Mouse (Mus musculus) stomach, embryonic 15.5 days (tissue): ENCODE data around the gene Srxn1. TPM values are rescaled to one million over a fixed set of nuclear protein-coding genes. Genes with fewer than 3 reads are reported as not detected.

ENCODE experiments used
- ATAC-seq: fragments of 200-750 bp; cut with Nextera tagmentation; 2 replicates; pipeline ENCODE4 v1.8.0; 2017; ENCODE audit warnings: low read depth, moderate number of reproducible peaks, moderate TSS enrichment; ENCODE audit not compliant: insufficient read depth, low FRiP score
- H3K27ac ChIP-seq: fragments of 300-500 bp; sonication (generic); 2 replicates; pipeline ENCODE4 v1.5.1; 2015; ENCODE audit warnings: mild to moderate bottlenecking, inconsistent platforms
- H3K27me3 ChIP-seq: fragments of 300-500 bp; sonication (generic); replicated peaks from 2 replicates; pipeline ENCODE4 v1.6.1; 2015; ENCODE audit warnings: inconsistent platforms
- H3K36me3 ChIP-seq: fragments of 300-500 bp; sonication (generic); 2 replicates; pipeline ENCODE4 v1.6.1; 2015; ENCODE audit warnings: inconsistent platforms
- H3K4me1 ChIP-seq: fragments of 300-500 bp; sonication (generic); 2 replicates; pipeline ENCODE4 v1.6.1; 2015; ENCODE audit warnings: inconsistent platforms
- H3K4me2 ChIP-seq: fragments of 300-500 bp; sonication (generic); 2 replicates; pipeline ENCODE4 v1.6.1; 2015; ENCODE audit warnings: mild to moderate bottlenecking, inconsistent platforms
- H3K4me3 ChIP-seq: fragments of 300-500 bp; sonication (generic); replicated peaks from 2 replicates; pipeline ENCODE4 v1.5.1; 2015; ENCODE audit warnings: inconsistent platforms
- H3K9ac ChIP-seq: fragments of 300-500 bp; sonication (generic); 2 replicates; pipeline ENCODE4 v1.6.1; 2015; ENCODE audit warnings: inconsistent platforms
- H3K9me3 ChIP-seq: fragments of 300-500 bp; sonication (generic); 2 replicates; pipeline ENCODE4 v1.6.1; 2016; ENCODE audit warnings: inconsistent platforms
- WGBS: fragments of 180-500 bp; shearing (Covaris S2); methylation state at CpG from one replicate; pipeline ENCODE4 v1.1.7; 2015; 5-methylcytosine and 5-hydroxymethylcytosine counted together
- polyA plus RNA-seq: library from polyadenylated mRNA; unstranded; fragments of >200 nt; fragmentation: Nextera tagmentation; extraction: Ambion mirVana; gene quantifications from 2 replicates; pipeline ENCODE4 v1.2.1, GENCODE M21; 2015

Srxn1 gene
- polyA plus RNA-seq, 1 experiment from 2014 or later, result 12.2 TPM

DNA sequence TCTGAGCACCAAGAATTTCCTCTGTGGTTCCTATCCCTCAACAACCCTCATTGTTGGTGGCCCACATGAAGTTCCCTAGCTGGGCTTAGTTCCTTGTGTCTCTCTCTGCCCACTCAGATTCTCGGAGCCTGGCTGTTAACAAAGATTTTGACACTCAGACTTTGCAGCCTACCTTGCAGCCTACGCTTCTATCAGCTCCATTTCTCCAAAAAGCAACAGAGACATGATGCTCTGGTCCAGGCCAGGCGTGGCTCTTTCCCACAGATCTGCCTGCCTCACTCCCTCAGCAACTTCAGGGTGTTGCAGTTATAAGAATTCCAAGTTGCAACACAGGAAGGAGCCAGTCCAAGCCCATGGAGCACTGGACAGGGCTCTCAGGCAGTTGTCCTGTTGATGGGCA, 24.5 kb downstream of the Srxn1 start:
- Histone ChIP-seq H3K4me3 (no peak overlapping the region), H3K27me3 (no peaks in the 10 kb centered on the region), H3K4me1 (no peaks in the 10 kb centered on the region), H3K9ac (no peak overlapping the region), H3K9me3 (no peaks in the 10 kb centered on the region), H3K4me2 (no peak overlapping the region), H3K36me3 (no peaks in the 10 kb centered on the region), H3K27ac (no peak overlapping the region)
- WGBS, result 76% methylated on average over 3 of the region's 3 CpGs
- no peak for ATAC-seq

DNA sequence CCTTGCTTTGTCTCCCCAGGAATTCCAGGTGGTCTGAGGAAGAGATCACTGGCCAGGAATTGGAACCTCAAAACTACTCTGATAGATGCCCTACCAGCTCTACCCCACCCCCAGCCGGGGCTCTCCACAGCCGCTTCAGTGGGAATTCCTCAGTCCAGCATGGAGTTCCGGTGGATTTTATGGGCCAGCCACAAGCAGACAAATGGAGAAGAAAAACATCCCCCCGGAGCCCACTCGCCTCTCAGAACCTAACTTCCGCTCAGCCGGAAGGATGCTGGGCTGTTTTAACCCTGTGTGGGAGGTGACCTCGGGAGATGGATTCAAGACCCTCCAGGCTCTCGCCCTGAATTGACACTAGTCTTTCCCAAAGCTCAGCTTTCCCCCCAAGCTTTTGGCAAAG, 26.7 kb downstream of the Srxn1 start:
- H3K27ac ChIP-seq, result no peak overlapping the region
- H3K4me1 ChIP-seq, result no peaks in the 10 kb centered on the region
- 46% methylated on average over 9 of the region's 9 CpGs for WGBS
- no peaks in the 10 kb centered on the region for H3K27me3 ChIP-seq
- H3K9me3 ChIP-seq, result no peaks in the 10 kb centered on the region
- H3K4me2 ChIP-seq, result no peak overlapping the region
- ATAC-seq, result no peak
- H3K4me3 ChIP-seq, result no peak overlapping the region
- no peak overlapping the region for H3K9ac ChIP-seq
- no peaks in the 10 kb centered on the region for H3K36me3 ChIP-seq

DNA sequence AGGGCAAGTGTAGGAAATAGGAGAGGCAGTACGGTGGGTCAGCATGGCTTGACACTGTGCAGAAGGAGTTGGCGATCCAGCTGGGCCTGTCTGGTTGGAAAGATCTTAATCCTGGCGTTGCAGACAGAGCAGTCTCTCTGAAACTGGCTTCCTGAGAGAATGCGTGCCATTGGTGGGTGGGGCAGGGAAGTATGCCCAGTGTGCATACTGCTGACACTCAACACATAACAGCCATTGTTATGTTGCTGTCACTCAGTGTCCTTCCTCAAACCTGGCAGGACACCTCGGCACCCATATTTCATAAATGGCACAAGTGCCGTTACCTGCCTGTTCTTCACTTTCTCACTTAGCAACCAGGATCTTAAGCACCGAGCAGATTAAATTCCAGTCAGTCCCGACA, 27.4 kb downstream of the Srxn1 start:
- no peaks in the 10 kb centered on the region for H3K36me3 ChIP-seq
- H3K4me2 ChIP-seq, result no peak overlapping the region
- no peaks in the 10 kb centered on the region for H3K9me3 ChIP-seq
- H3K4me1 ChIP-seq, result no peaks in the 10 kb centered on the region
- 46% methylated on average over 8 of the region's 8 CpGs for WGBS
- H3K27ac ChIP-seq, result no peak overlapping the region
- ATAC-seq, result peak; percentile 39; the same call in 1 of the 2 replicates
- no peaks in the 10 kb centered on the region for H3K27me3 ChIP-seq
- no peak overlapping the region for H3K9ac ChIP-seq
- no peak overlapping the region for H3K4me3 ChIP-seq

- ATAC-seq, result no peak
- H3K9ac ChIP-seq, result no peak overlapping the region
- peaks cover 28% of the 10 kb centered on the region for H3K27me3 ChIP-seq
- no peaks in the 10 kb centered on the region for H3K9me3 ChIP-seq
- H3K27ac ChIP-seq, result no peak overlapping the region
- no peaks in the 10 kb centered on the region for H3K36me3 ChIP-seq
- WGBS, result 68% methylated on average over 10 of the region's 10 CpGs
- peaks cover 21% of the 10 kb centered on the region for H3K4me1 ChIP-seq
- no peak overlapping the region for H3K4me3 ChIP-seq
- no peak overlapping the region for H3K4me2 ChIP-seq
Measured at GRCm38 (mm10) chr2:152139191-152139987, 34.1 kb downstream of the Srxn1 start.

GRCm38 (mm10) chr2:152140941-152141340, 35.6 kb downstream of the Srxn1 start:
- Histone ChIP-seq H3K27me3 (peaks cover 42% of the 10 kb centered on the region), H3K9ac (no peak overlapping the region), H3K36me3 (no peaks in the 10 kb centered on the region), H3K9me3 (no peaks in the 10 kb centered on the region), H3K4me2 (no peak overlapping the region), H3K27ac (no peak overlapping the region), H3K4me3 (no peak overlapping the region), H3K4me1 (peaks cover 21% of the 10 kb centered on the region)
- WGBS, result 57% methylated on average over 11 of the region's 11 CpGs
- no peak for ATAC-seq

GRCm38 (mm10) chr2:152141491-152141890, 36.2 kb downstream of the Srxn1 start:
- Histone ChIP-seq H3K9me3 (no peaks in the 10 kb centered on the region), H3K4me2 (peak overlapping the region; percentile 96), H3K27ac (peak overlapping the region; percentile 46), H3K4me1 (peaks cover 21% of the 10 kb centered on the region), H3K27me3 (peaks cover 43% of the 10 kb centered on the region), H3K9ac (0 out of 2 replicates have a peak overlapping the region, but pooled peaks have one; percentile 4), H3K4me3 (peak overlapping the region; percentile 42), H3K36me3 (no peaks in the 10 kb centered on the region)
- no peak for ATAC-seq
- 52% methylated on average over 1 of the region's 1 CpGs for WGBS

DNA sequence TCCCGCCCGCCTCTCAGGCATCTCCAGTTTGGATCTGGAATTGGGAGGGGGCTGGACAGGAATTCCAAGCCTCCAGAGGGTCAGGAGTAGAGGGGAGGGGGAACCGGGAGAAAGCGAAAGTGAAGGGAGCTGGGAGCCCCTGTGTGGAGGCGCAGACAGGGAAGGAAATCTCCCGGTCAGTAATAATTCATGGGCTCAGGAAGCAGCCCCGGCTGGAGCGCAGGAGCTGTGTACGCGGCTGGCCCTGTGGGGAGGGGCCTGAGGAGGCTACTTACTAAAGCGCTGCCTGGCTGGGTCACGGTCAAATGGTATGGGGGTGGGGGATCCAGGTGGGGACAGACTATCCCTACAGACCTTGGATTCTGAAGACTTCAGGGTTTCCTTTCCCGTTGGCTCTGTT, 36.7 kb downstream of the Srxn1 start:
- H3K36me3 ChIP-seq, result no peaks in the 10 kb centered on the region
- peak overlapping the region; percentile 42 for H3K4me3 ChIP-seq
- H3K27ac ChIP-seq, result peak overlapping the region; percentile 46
- peaks cover 21% of the 10 kb centered on the region for H3K4me1 ChIP-seq
- peaks cover 43% of the 10 kb centered on the region for H3K27me3 ChIP-seq
- WGBS, result 2% methylated on average over 13 of the region's 13 CpGs
- peak; percentile 45; the same call in 1 of the 2 replicates for ATAC-seq
- no peaks in the 10 kb centered on the region for H3K9me3 ChIP-seq
- H3K4me2 ChIP-seq, result peak overlapping the region; percentile 96
- 0 out of 2 replicates have a peak overlapping the region, but pooled peaks have one; percentile 4 for H3K9ac ChIP-seq

DNA sequence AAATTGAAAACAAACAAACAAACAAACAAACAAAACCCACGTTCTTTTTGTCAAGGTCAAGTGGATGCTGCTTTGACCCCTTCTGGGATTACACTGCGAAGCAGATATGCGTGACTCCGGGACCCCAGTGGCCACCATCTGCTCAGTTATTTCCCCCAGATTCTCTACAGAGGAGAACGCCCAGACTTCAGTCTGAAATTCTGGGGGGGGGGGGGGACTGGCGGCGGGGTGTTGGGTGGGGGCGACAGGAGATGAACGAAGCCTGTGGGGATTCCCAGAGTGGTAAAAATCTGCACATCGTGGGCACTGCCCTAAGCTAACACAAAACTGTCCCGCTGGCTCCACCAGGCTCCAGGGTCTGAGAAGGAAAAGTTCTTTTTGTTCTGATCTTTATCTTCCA, 37.3 kb downstream of the Srxn1 start:
- Histone ChIP-seq H3K9me3 (no peaks in the 10 kb centered on the region), H3K4me2 (peak overlapping the region; percentile 96), H3K27ac (no peak overlapping the region), H3K4me1 (peaks cover 21% of the 10 kb centered on the region), H3K9ac (no peak overlapping the region), H3K36me3 (no peaks in the 10 kb centered on the region), H3K27me3 (peaks cover 43% of the 10 kb centered on the region), H3K4me3 (peak overlapping the region; percentile 48)
- WGBS, result 5% methylated on average over 11 of the region's 11 CpGs
- ATAC-seq, result no peak

GRCm38 (mm10) chr2:152143279-152144157, 38.2 kb downstream of the Srxn1 start, which contains the start of gene Tcf15:
Gene Tcf15 (plus strand): TSS chr2:152143561.
- WGBS, result under 1% methylated on average over 111 of the region's 118 CpGs
- no peaks in the 10 kb centered on the region for H3K36me3 ChIP-seq
- ATAC-seq, result peak; percentile 81
- peaks cover 43% of the 10 kb centered on the region for H3K27me3 ChIP-seq
- H3K4me1 ChIP-seq, result peaks cover 21% of the 10 kb centered on the region
- H3K4me2 ChIP-seq, result peak within 1 kb of the TSS; percentile 96
- peak within 1 kb of the TSS; percentile 48 for H3K4me3 ChIP-seq
- no peak within 1 kb of the TSS for H3K27ac ChIP-seq
- H3K9me3 ChIP-seq, result no peaks in the 10 kb centered on the region
- peak within 1 kb of the TSS; percentile 32; the same call in 1 of the 2 replicates for H3K9ac ChIP-seq

DNA sequence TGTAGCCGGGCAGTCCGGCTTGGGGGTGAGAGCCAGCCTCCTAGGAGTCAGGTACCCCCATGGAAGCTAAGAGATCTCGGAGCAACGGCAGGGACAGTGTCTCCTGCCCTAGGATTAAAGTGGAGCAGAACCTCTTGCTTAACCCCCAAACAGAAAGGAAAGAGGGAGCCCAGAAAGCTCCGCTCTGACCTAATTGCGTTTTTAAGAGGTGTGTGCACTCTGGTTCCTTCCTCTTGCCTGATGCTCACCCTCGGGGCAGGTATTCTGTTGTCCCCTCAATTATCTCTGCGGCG, 38.8 kb downstream of the Srxn1 start:
- H3K27me3 ChIP-seq, result peaks cover 43% of the 10 kb centered on the region
- H3K27ac ChIP-seq, result no peak overlapping the region
- 23% methylated on average over 9 of the region's 9 CpGs for WGBS
- no peaks in the 10 kb centered on the region for H3K9me3 ChIP-seq
- H3K4me2 ChIP-seq, result peak overlapping the region; percentile 96
- H3K9ac ChIP-seq, result 0 out of 2 replicates have a peak overlapping the region, but pooled peaks have one; percentile 32
- peaks cover 21% of the 10 kb centered on the region for H3K4me1 ChIP-seq
- no peaks in the 10 kb centered on the region for H3K36me3 ChIP-seq
- ATAC-seq, result no peak
- H3K4me3 ChIP-seq, result peak overlapping the region; percentile 48

DNA sequence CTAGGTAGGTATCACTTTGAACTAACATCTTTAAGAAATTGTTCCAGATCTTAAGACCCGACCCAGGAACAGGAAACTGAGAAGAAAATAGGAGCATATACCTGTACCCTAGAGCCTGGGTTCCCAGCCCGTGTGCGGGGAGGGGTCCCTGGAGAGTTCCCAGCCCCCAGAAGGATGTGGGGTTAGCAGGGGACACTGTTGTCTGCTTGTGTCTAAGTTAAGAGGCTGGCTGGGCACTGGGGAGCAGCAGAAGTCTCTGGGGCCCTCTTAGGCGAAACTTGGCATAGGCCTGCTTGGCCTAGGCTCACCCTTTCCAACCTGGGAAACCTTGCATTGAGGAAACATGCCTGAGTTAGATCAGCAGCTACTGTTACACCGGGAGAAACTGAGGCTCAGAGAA, 39.2 kb downstream of the Srxn1 start:
- peak overlapping the region; percentile 48 for H3K4me3 ChIP-seq
- no peak overlapping the region for H3K27ac ChIP-seq
- H3K9me3 ChIP-seq, result no peaks in the 10 kb centered on the region
- no peak overlapping the region for H3K9ac ChIP-seq
- H3K4me2 ChIP-seq, result peak overlapping the region; percentile 96; the same call in 1 of the 2 replicates
- no peaks in the 10 kb centered on the region for H3K36me3 ChIP-seq
- no peak for ATAC-seq
- peaks cover 43% of the 10 kb centered on the region for H3K27me3 ChIP-seq
- peaks cover 21% of the 10 kb centered on the region for H3K4me1 ChIP-seq
- 73% methylated on average over 5 of the region's 5 CpGs for WGBS

DNA sequence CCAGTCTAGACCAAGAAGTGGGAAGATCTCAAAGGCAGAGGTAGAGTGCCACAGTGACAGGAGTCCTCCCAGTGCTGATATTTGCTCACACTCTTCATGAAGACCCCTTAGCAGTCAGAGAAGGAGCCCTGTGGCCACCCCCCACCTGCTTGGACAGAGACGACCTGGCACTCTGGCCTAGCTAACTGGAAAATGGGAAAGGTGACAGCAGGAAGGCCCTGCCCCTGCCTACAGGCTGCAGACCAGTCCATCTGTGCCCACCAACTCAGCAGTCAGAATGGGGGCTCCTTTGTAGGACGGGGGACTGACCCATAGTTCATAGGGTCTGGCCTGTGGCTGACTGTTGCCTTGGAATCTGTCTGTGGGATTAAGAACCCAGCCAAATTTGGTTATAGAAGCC, 40.4 kb downstream of the Srxn1 start:
- H3K4me2 ChIP-seq, result no peak overlapping the region
- H3K27me3 ChIP-seq, result peaks cover 38% of the 10 kb centered on the region
- WGBS, result 73% methylated on average over 2 of the region's 2 CpGs

More for the DNA sequence above, 40.4 kb downstream of the Srxn1 start:
- ATAC-seq, result no peak
- Histone ChIP-seq H3K36me3 (no peaks in the 10 kb centered on the region), H3K4me1 (peaks cover 21% of the 10 kb centered on the region), H3K4me3 (no peak overlapping the region), H3K9ac (no peak overlapping the region), H3K9me3 (no peaks in the 10 kb centered on the region), H3K27ac (no peak overlapping the region)
